Mouse (Mus musculus): ENCODE results near the gene Pex14. TPM values are rescaled to one million over a fixed set of nuclear protein-coding genes. Genes with fewer than 3 reads are reported as not detected.

Pex14 gene
- polyA plus RNA-seq, 1 experiment: 17.3 TPM

DNA sequence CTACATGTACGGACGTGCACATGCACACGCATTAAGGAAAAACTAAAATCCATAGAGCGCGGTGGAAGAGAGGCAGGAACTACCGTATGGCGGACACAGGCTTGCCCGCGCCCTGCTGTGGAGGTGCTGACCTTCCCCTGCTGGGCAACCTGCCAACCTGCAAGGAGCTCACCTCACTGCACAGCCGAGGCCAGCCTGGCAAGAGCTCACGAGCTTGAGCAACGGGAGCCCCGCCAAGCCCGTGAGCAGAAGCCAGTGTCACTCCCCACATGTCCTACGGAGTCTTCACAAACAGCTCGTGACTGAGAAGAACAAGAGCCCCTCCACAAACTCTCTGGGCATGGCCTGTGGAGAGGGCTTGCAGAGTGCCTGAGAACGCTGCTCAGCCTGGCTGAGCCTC, 18.1 kb downstream of the Pex14 start:
- H3K27ac ChIP-seq (ENCODE audit: insufficient read depth, low read length): no peak overlapping the region
- WGBS: 85% methylated on average over 17 of the region's 17 CpGs

DNA sequence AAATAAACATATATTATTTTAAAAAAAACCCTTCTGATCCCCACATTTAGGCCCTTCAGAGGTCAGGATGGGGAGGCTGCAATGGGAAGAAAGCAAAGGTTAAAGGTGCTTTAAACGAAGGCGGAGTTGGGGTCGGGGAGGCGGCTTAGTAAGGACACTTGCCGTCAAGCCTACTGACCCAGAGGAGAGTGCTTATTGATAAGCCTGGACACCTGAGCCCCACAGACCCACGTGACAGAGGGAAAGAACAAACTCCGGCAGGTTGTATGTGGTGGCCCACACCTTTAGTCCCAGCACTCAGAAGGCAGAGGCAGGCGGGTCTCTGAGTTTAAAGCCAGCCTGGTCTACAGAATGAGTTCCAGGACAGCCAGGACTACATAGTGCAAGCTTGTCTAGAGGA, 19.6 kb downstream of the Pex14 start:
- 97% methylated on average over 8 of the region's 8 CpGs for WGBS
- no peak overlapping the region for H3K27ac ChIP-seq (ENCODE audit: insufficient read depth, low read length)
- TF ChIP-seq POLR2A (IDR thresholded peaks at IDR 0.05; ENCODE audit: low read depth, low read length) (no peak), CTCF (IDR thresholded peaks at IDR 0.05; ENCODE audit: extremely low read depth, insufficient read depth, insufficient read length, insufficient replicate concordance) (no peak)
- H3K36me3 ChIP-seq (ENCODE audit: control insufficient read depth, insufficient read depth, low read length): no peaks in the 10 kb centered on the region
- H3K4me3 ChIP-seq (ENCODE audit: extremely low read depth, insufficient read depth, insufficient read length): no peak overlapping the region
- H3K4me1 ChIP-seq (ENCODE audit: control insufficient read depth, insufficient read depth, insufficient read length): peaks cover 4% of the 10 kb centered on the region; the same call in 1 of the 2 replicates
- no peak for DNase-seq (ENCODE audit: low read depth in 1 of 2, low spot score in 2 of 2)
- no peaks in the 10 kb centered on the region for H3K27me3 ChIP-seq (ENCODE audit: control insufficient read depth, insufficient read depth, low read length)

More for the DNA sequence above, 18.1 kb downstream of the Pex14 start:
- H3K27me3 ChIP-seq (ENCODE audit: control insufficient read depth, insufficient read depth, low read length): no peaks in the 10 kb centered on the region
- TF ChIP-seq POLR2A (IDR thresholded peaks at IDR 0.05; ENCODE audit: low read depth, low read length): no peak
- TF ChIP-seq CTCF (IDR thresholded peaks at IDR 0.05; ENCODE audit: extremely low read depth, insufficient read depth, insufficient read length, insufficient replicate concordance): no peak
- H3K4me3 ChIP-seq (ENCODE audit: extremely low read depth, insufficient read depth, insufficient read length): no peak overlapping the region
- no peaks in the 10 kb centered on the region for H3K4me1 ChIP-seq (ENCODE audit: control insufficient read depth, insufficient read depth, insufficient read length)
- no peak for DNase-seq (ENCODE audit: low read depth in 1 of 2, low spot score in 2 of 2)
- no peaks in the 10 kb centered on the region for H3K36me3 ChIP-seq (ENCODE audit: control insufficient read depth, insufficient read depth, low read length)

DNA sequence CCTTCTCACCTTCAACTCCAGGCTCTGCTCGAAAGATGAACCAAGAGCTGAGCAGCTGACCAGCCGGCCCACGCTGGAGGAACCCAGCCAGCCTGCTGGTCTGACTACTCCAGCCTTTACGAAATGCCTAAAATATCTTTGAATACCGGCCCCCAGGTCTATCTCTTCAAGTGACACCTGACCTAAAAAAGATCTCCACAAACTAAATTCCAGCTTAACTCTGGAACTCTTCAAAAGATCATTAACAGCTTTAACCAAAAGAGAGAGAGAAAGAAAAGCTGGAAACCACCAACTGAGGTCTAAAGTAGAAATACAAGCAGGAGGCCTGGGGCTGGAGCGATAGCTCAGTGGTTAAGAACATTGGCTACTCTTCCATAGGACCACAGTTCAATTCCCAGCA, 20.0 kb downstream of the Pex14 start:
- H3K4me3 ChIP-seq (ENCODE audit: extremely low read depth, insufficient read depth, insufficient read length): no peak overlapping the region
- no peak for DNase-seq (ENCODE audit: low read depth in 1 of 2, low spot score in 2 of 2)
- WGBS: 89% methylated on average over 6 of the region's 6 CpGs
- TF ChIP-seq POLR2A (IDR thresholded peaks at IDR 0.05; ENCODE audit: low read depth, low read length) (no peak), CTCF (IDR thresholded peaks at IDR 0.05; ENCODE audit: extremely low read depth, insufficient read depth, insufficient read length, insufficient replicate concordance) (no peak)
- H3K36me3 ChIP-seq (ENCODE audit: control insufficient read depth, insufficient read depth, low read length): 0 out of 2 replicates have a peak, but pooled peaks cover 1% of the 10 kb centered on the region
- no peak overlapping the region for H3K27ac ChIP-seq (ENCODE audit: insufficient read depth, low read length)
- no peaks in the 10 kb centered on the region for H3K27me3 ChIP-seq (ENCODE audit: control insufficient read depth, insufficient read depth, low read length)
- H3K4me1 ChIP-seq (ENCODE audit: control insufficient read depth, insufficient read depth, insufficient read length): peaks cover 4% of the 10 kb centered on the region; the same call in 1 of the 2 replicates

DNA sequence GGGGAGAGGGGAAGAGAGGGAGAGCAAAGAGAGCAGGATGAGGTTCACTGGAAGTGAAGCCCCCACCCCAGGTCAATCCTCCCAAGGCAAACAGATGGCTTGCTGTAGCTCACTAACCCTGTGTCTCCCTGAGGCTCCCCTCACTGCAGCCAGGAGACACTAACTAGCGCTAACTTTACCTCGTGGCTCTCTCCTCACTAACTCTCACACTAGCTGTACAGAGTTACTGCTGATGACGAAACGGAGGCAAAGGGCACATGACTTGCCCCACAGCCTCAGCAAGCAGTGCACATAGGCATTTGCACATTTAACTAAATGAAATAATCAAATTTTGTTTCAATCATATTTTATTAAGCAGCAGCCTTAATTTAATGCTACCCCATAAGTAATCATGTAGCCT, 21.4 kb downstream of the Pex14 start:
- Histone ChIP-seq H3K36me3 (ENCODE audit: control insufficient read depth, insufficient read depth, low read length) (0 out of 2 replicates have a peak, but pooled peaks cover 1% of the 10 kb centered on the region), H3K4me1 (ENCODE audit: control insufficient read depth, insufficient read depth, insufficient read length) (peaks cover 4% of the 10 kb centered on the region; the same call in 1 of the 2 replicates), H3K27ac (ENCODE audit: insufficient read depth, low read length) (no peak overlapping the region), H3K27me3 (ENCODE audit: control insufficient read depth, insufficient read depth, low read length) (no peaks in the 10 kb centered on the region), H3K4me3 (ENCODE audit: extremely low read depth, insufficient read depth, insufficient read length) (no peak overlapping the region)
- 78% methylated on average over 4 of the region's 4 CpGs for WGBS
- no peak for DNase-seq (ENCODE audit: low read depth in 1 of 2, low spot score in 2 of 2)
- TF ChIP-seq POLR2A (IDR thresholded peaks at IDR 0.05; ENCODE audit: low read depth, low read length): no peak
- no peak for TF ChIP-seq CTCF (IDR thresholded peaks at IDR 0.05; ENCODE audit: extremely low read depth, insufficient read depth, insufficient read length, insufficient replicate concordance)

DNA sequence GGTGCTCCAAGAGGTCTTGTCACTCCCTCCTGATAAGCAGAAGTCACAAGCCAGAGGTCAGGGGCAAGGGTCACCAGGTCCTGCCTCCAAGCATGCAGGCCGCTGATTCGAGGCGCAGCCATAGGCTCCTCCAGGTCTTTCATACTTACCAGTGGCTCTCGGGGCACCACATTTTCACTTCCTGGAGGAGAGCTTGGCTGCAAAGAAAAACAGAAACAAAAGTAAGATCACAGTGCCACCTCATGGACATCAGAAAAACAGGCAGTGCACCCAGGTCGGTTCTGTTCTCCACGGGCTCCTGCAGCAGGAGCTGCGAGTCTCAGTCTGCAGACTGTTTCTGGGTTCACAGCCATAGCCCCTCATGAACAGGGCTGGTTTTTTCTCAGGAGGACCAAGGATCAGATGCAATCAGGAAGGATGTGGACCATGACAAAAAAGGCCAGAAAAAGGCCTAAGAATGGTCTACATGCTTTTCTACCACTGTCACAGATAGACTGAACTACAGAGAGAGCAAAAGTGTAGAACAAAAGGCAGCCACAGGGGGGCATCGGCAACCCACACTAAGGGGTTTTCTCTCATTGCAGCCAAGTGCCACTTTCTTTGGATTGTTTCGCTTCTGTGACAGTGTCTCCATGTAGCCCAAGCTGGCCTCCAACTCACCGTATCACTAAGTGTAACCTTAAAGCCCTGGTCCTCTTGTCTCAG, 23.7 kb downstream of the Pex14 start:
- Histone ChIP-seq H3K4me1 (ENCODE audit: control insufficient read depth, insufficient read depth, insufficient read length) (peaks cover 4% of the 10 kb centered on the region; the same call in 1 of the 2 replicates), H3K27me3 (ENCODE audit: control insufficient read depth, insufficient read depth, low read length) (no peaks in the 10 kb centered on the region), H3K4me3 (ENCODE audit: extremely low read depth, insufficient read depth, insufficient read length) (peak overlapping the region; percentile 11; the same call in 1 of the 2 replicates), H3K27ac (ENCODE audit: insufficient read depth, low read length) (no peak overlapping the region), H3K36me3 (ENCODE audit: control insufficient read depth, insufficient read depth, low read length) (0 out of 2 replicates have a peak, but pooled peaks cover 3% of the 10 kb centered on the region)
- 17% methylated on average over 10 of the region's 10 CpGs for WGBS
- TF ChIP-seq POLR2A (IDR thresholded peaks at IDR 0.05; ENCODE audit: low read depth, low read length) (no peak), CTCF (IDR thresholded peaks at IDR 0.05; ENCODE audit: extremely low read depth, insufficient read depth, insufficient read length, insufficient replicate concordance) (peak; percentile 53; the same call in 1 of the 2 replicates)
- peak; percentile 62 to 64 for DNase-seq (ENCODE audit: low read depth in 1 of 2, low spot score in 2 of 2)

DNA sequence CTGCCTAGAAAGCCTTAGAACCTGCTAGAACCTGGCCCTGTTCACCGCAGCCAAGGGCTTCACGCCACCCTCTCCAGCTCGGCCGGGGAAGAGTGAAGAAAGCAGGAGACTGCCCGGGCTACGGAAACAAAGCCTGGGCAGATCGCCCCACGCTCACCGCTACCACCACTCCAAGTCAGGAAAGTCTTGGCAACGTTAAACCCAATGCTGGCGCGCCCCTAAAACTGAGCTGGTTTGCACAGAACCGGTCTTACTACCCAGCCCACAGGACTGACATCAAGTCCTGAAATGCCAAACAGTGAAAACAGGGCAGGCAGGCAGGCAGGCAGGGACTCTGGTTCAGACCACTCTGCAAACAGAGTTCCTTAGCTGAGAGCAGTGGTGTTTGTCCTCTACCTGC, 24.6 kb downstream of the Pex14 start:
- DNase-seq (ENCODE audit: low read depth in 1 of 2, low spot score in 2 of 2): no peak
- H3K4me3 ChIP-seq (ENCODE audit: extremely low read depth, insufficient read depth, insufficient read length): no peak overlapping the region
- WGBS: 97% methylated on average over 13 of the region's 13 CpGs
- H3K27ac ChIP-seq (ENCODE audit: insufficient read depth, low read length): no peak overlapping the region
- H3K36me3 ChIP-seq (ENCODE audit: control insufficient read depth, insufficient read depth, low read length): 0 out of 2 replicates have a peak, but pooled peaks cover 3% of the 10 kb centered on the region
- peaks cover 4% of the 10 kb centered on the region; the same call in 1 of the 2 replicates for H3K4me1 ChIP-seq (ENCODE audit: control insufficient read depth, insufficient read depth, insufficient read length)
- TF ChIP-seq POLR2A (IDR thresholded peaks at IDR 0.05; ENCODE audit: low read depth, low read length) (no peak), CTCF (IDR thresholded peaks at IDR 0.05; ENCODE audit: extremely low read depth, insufficient read depth, insufficient read length, insufficient replicate concordance) (no peak)
- H3K27me3 ChIP-seq (ENCODE audit: control insufficient read depth, insufficient read depth, low read length): no peaks in the 10 kb centered on the region

Data from spleen, adult 2 months (tissue).